Mouse (Mus musculus): ENCODE data around the gene Kntc1.

Gene Kntc1

GRCm38 (mm10) chr5:123816891-123817290, 67.4 kb downstream of the Kntc1 start:
- no peak for DNase-seq

- DNase-seq, result no peak
These were observed 69.5 kb downstream of the Kntc1 start for GRCm38 (mm10) chr5:123818941-123819577.

GRCm38 (mm10) chr5:123820501-123821263, 71.2 kb downstream of the Kntc1 start:
- no peak for DNase-seq

- no peak for DNase-seq
These were observed 71.7 kb downstream of the Kntc1 start for GRCm38 (mm10) chr5:123821264-123821571.

GRCm38 (mm10) chr5:123822706-123823105, 73.2 kb downstream of the Kntc1 start:
- DNase-seq, result no peak

- DNase-seq, result no peak
These were observed 78.2 kb downstream of the Kntc1 start for GRCm38 (mm10) chr5:123827659-123828091.

GRCm38 (mm10) chr5:123832309-123832708, 82.8 kb downstream of the Kntc1 start:
- no peak for DNase-seq

- no peak for DNase-seq
These were observed 85.3 kb downstream of the Kntc1 start for GRCm38 (mm10) chr5:123834836-123835235.

- no peak for DNase-seq
These were observed 87.9 kb downstream of the Kntc1 start for GRCm38 (mm10) chr5:123837371-123837770.

GRCm38 (mm10) chr5:123842221-123842934, 92.9 kb downstream of the Kntc1 start:
- no peak for DNase-seq

GRCm38 (mm10) chr5:123842935-123843282, 93.4 kb downstream of the Kntc1 start:
- DNase-seq, result no peak

GRCm38 (mm10) chr5:123843816-123844215, 94.3 kb downstream of the Kntc1 start:
- DNase-seq, result no peak

- no peak for DNase-seq
These were observed 94.8 kb downstream of the Kntc1 start for GRCm38 (mm10) chr5:123844316-123844715.

GRCm38 (mm10) chr5:123851398-123851797, 101.9 kb downstream of the Kntc1 start:
- DNase-seq, result no peak

- DNase-seq, result no peak
These were observed 104.5 kb downstream of the Kntc1 start for GRCm38 (mm10) chr5:123853877-123854504.

GRCm38 (mm10) chr5:123854511-123854910, 105.0 kb downstream of the Kntc1 start:
- DNase-seq, result no peak

- DNase-seq, result no peak
These were observed 109.3 kb downstream of the Kntc1 start for GRCm38 (mm10) chr5:123858798-123859197.

GRCm38 (mm10) chr5:123862374-123863350, 113.1 kb downstream of the Kntc1 start:
- DNase-seq, result no peak

- DNase-seq, result no peak
These were observed 114.4 kb downstream of the Kntc1 start for GRCm38 (mm10) chr5:123863934-123864333.

GRCm38 (mm10) chr5:123865365-123865764, 115.8 kb downstream of the Kntc1 start, which contains the start of gene Hcar2:
Gene Hcar2 (minus strand): TSS chr5:123865499.
- no peak for DNase-seq

- DNase-seq, result no peak
These were observed 116.9 kb downstream of the Kntc1 start for GRCm38 (mm10) chr5:123866457-123866856.

GRCm38 (mm10) chr5:123869615-123870014, 120.1 kb downstream of the Kntc1 start:
- no peak for DNase-seq

Data from cerebellum, adult 18-20 months (tissue).